Mouse (Mus musculus): ENCODE measurements around the gene Tac4. TPM values are rescaled to one million over a fixed set of nuclear protein-coding genes. Genes with fewer than 3 reads are reported as not detected.

Tac4 gene
- not detected in 2 replicates for polyA plus RNA-seq (2015; fragmentation: Nextera tagmentation; extraction: Ambion mirVana)

DNA sequence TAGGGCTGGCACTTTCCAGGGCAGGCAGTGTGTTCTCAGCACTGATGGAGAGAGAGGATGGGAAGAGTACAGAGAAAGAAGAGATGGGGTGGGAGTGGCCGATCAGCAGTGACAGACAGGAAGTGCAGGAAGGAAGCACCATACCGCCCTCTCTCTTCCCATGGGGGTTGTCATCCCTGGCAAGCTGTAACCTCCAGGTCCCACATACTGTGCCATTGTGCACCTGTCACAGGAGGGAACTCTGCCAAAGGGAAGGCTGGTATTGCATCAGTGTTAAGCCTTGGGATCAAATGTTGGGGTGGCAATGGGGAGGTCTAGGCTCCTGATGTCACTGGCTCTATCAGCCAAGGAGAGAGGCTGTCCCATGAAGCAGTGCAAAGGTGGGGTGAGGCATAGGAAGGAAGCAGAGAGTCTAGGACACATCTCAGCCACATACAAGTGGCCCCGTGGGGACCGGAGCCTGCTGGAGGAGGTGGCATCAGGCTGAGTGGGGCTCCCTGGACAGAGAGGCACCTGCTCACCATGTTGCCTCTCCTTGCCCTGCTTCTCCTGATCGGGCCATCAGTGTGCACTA is at the start of gene Tac4:
Gene Tac4, plus strand, starts transcription at position 352 of the 574 bp plus-strand sequence.
- Histone ChIP-seq H3K9me3 (no peaks in the 10 kb centered on the region), H3K4me2 (no peak within 1 kb of the TSS), H3K27me3 (peaks cover 25% of the 10 kb centered on the region; the same call in 1 of the 2 replicates), H3K36me3 (no peaks in the 10 kb centered on the region), H3K4me3 (no peak within 1 kb of the TSS), H3K9ac (no peak within 1 kb of the TSS), H3K27ac (no peak within 1 kb of the TSS), H3K4me1 (replicated peaks) (peaks cover 28% of the 10 kb centered on the region)
- no peak for ATAC-seq (ENCODE audit: low FRiP score)
- WGBS: 78% methylated on average over 5 of the region's 5 CpGs

GRCm38 (mm10) chr11:95213607-95214006 is 47.7 kb upstream of the Tac4 start:
- ATAC-seq (ENCODE audit: low FRiP score): no peak

GRCm38 (mm10) chr11:95214305-95214704 is 47.0 kb upstream of the Tac4 start:
- H3K36me3 ChIP-seq: no peaks in the 10 kb centered on the region
- H3K27ac ChIP-seq: no peak overlapping the region
- peak overlapping the region; percentile 1; the same call in 1 of the 2 replicates for H3K9ac ChIP-seq
- H3K9me3 ChIP-seq: no peaks in the 10 kb centered on the region
- no peak overlapping the region for H3K4me2 ChIP-seq
- ATAC-seq (ENCODE audit: low FRiP score): no peak; the same call in 1 of the 2 replicates
- no peak overlapping the region for H3K4me3 ChIP-seq
- peaks cover 24% of the 10 kb centered on the region for H3K4me1 ChIP-seq (replicated peaks)
- peaks cover 31% of the 10 kb centered on the region for H3K27me3 ChIP-seq
- WGBS: 6% methylated on average over 5 of the region's 5 CpGs

More at GRCm38 (mm10) chr11:95213607-95214006, 47.7 kb upstream of the Tac4 start:
- no peak overlapping the region for H3K27ac ChIP-seq
- H3K9me3 ChIP-seq: no peaks in the 10 kb centered on the region
- no peak overlapping the region for H3K4me3 ChIP-seq
- peaks cover 32% of the 10 kb centered on the region for H3K27me3 ChIP-seq
- WGBS: 31% methylated on average over 6 of the region's 6 CpGs
- no peak overlapping the region for H3K4me2 ChIP-seq
- H3K9ac ChIP-seq: no peak overlapping the region
- H3K36me3 ChIP-seq: no peaks in the 10 kb centered on the region
- H3K4me1 ChIP-seq (replicated peaks): peaks cover 24% of the 10 kb centered on the region

DNA sequence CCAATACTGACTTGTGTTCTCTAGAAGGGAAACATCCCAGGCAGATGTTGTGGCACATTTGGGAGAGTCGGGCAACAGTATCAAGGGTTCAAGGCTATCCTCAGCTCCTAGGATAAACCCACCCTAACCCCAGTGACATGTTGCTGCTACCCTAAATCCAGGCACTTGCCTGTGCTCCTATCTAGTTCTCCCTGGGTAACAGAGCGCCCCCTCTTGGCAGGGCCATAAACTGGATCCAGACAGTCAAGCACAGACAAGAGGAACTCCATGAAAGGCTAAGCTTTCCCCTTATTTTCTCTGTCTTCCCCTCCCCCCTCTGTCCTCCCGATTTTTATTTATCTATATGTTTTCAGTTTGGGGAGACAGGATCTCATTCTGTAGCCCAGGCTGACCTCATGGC is 45.1 kb upstream of the Tac4 start:
- Histone ChIP-seq H3K27ac (no peak overlapping the region), H3K27me3 (peaks cover 34% of the 10 kb centered on the region), H3K4me3 (no peak overlapping the region), H3K9me3 (no peaks in the 10 kb centered on the region), H3K9ac (no peak overlapping the region), H3K36me3 (no peaks in the 10 kb centered on the region), H3K4me2 (no peak overlapping the region), H3K4me1 (replicated peaks) (peaks cover 13% of the 10 kb centered on the region)
- WGBS: 78% methylated on average over 3 of the region's 3 CpGs
- ATAC-seq (ENCODE audit: low FRiP score): no peak

DNA sequence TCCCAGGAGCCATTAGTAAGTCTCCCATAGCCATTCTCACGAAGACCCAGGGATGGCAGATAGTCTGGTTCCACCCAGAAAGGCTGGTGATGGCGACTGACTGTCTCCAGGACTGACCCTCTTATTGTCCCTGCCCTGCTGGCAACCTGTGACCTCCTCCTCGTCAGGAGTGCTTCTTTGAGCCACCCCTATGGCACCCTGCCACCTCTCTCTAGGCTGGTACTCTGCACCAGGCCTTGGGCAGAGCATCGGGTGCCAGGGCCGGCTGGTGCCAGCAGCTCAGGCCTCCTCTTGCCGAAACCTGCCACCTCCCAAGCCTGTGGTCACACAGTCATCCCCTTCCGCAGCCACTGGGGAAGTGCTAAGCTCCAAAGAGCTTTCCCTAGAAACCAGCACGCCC is 42.2 kb upstream of the Tac4 start:
- WGBS: 52% methylated on average over 8 of the region's 8 CpGs
- Histone ChIP-seq H3K4me2 (no peak overlapping the region), H3K4me3 (no peak overlapping the region), H3K27ac (no peak overlapping the region), H3K9me3 (no peaks in the 10 kb centered on the region), H3K4me1 (replicated peaks) (peaks cover 19% of the 10 kb centered on the region), H3K27me3 (peaks cover 50% of the 10 kb centered on the region), H3K9ac (no peak overlapping the region), H3K36me3 (no peaks in the 10 kb centered on the region)
- no peak for ATAC-seq (ENCODE audit: low FRiP score)

DNA sequence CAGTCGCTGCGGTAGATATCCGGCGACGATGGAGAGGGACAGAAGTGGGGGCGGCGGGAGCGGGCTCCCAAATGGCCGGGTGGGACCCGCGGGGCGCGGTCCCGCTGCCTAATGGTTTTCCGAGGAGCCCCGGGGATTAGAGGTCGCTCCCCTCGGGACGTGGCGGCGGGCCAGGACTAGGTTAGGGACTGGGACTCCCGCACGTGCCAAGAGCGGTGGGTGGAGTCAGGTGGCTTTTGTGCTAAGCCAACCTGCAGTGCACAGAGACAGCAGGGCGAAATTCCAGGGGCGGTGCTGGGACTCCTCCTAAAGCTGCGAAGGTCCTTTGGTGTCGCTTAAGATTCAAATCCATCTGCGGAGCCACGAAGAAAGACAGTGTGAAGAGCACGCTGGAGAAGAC is 37.9 kb upstream of the Tac4 start:
- Histone ChIP-seq H3K36me3 (no peaks in the 10 kb centered on the region), H3K27ac (no peak overlapping the region), H3K27me3 (peaks cover 71% of the 10 kb centered on the region), H3K9ac (peak overlapping the region; percentile 63), H3K4me1 (replicated peaks) (peaks cover 17% of the 10 kb centered on the region), H3K4me3 (peak overlapping the region; percentile 39), H3K9me3 (no peaks in the 10 kb centered on the region), H3K4me2 (peak overlapping the region; percentile 64)
- ATAC-seq (ENCODE audit: low FRiP score): 0 out of 2 replicates have a peak, but pooled peaks have one; percentile 46
- under 1% methylated on average over 31 of the region's 31 CpGs for WGBS

GRCm38 (mm10) chr11:95224124-95224893 is 37.0 kb upstream of the Tac4 start:
- H3K9me3 ChIP-seq: no peaks in the 10 kb centered on the region
- 16% methylated on average over 15 of the region's 15 CpGs for WGBS
- H3K27me3 ChIP-seq: peaks cover 66% of the 10 kb centered on the region
- ATAC-seq (ENCODE audit: low FRiP score): peak; percentile 32; the same call in 1 of the 2 replicates
- peak overlapping the region; percentile 39 for H3K4me3 ChIP-seq
- no peak overlapping the region for H3K27ac ChIP-seq
- peak overlapping the region; percentile 64 for H3K4me2 ChIP-seq
- peak overlapping the region; percentile 63 for H3K9ac ChIP-seq
- H3K4me1 ChIP-seq (replicated peaks): peaks cover 17% of the 10 kb centered on the region
- H3K36me3 ChIP-seq: no peaks in the 10 kb centered on the region

DNA sequence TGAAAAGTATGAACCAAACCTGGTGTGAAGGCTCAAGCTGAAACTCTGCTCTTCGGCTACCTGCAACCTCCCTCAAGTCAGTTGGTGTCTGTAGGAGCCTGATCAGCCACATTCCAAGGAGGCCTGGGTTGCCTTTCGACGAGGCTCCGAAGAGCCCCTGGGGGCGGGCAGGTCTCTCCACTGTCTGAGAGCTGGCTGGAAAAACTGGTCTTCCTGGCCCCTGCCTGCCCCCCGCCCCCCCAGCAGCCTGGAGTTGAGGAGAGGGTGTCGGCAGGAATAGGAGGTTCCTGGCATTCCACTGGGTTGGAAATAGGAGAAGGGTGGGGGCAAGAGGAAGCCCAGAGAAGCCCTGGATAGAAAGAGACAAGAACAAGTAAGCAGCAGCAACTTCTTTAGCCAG is 35.9 kb upstream of the Tac4 start:
- WGBS: 32% methylated on average over 7 of the region's 7 CpGs
- Histone ChIP-seq H3K4me2 (no peak overlapping the region), H3K4me1 (replicated peaks) (peaks cover 17% of the 10 kb centered on the region), H3K27me3 (peaks cover 72% of the 10 kb centered on the region), H3K9ac (no peak overlapping the region), H3K36me3 (no peaks in the 10 kb centered on the region), H3K9me3 (no peaks in the 10 kb centered on the region), H3K4me3 (no peak overlapping the region), H3K27ac (no peak overlapping the region)
- no peak for ATAC-seq (ENCODE audit: low FRiP score)

GRCm38 (mm10) chr11:95227467-95227866 is 33.9 kb upstream of the Tac4 start:
- WGBS: 60% methylated on average over 5 of the region's 5 CpGs
- ATAC-seq (ENCODE audit: low FRiP score): no peak
- H3K27me3 ChIP-seq: peaks cover 65% of the 10 kb centered on the region
- H3K36me3 ChIP-seq: no peaks in the 10 kb centered on the region
- peaks cover 22% of the 10 kb centered on the region for H3K4me1 ChIP-seq (replicated peaks)
- H3K4me3 ChIP-seq: no peak overlapping the region
- H3K9ac ChIP-seq: no peak overlapping the region
- no peaks in the 10 kb centered on the region for H3K9me3 ChIP-seq
- no peak overlapping the region for H3K27ac ChIP-seq
- H3K4me2 ChIP-seq: no peak overlapping the region

- no peak for ATAC-seq (ENCODE audit: low FRiP score)
Observed at GRCm38 (mm10) chr11:95231688-95232328, 29.5 kb upstream of the Tac4 start.

DNA sequence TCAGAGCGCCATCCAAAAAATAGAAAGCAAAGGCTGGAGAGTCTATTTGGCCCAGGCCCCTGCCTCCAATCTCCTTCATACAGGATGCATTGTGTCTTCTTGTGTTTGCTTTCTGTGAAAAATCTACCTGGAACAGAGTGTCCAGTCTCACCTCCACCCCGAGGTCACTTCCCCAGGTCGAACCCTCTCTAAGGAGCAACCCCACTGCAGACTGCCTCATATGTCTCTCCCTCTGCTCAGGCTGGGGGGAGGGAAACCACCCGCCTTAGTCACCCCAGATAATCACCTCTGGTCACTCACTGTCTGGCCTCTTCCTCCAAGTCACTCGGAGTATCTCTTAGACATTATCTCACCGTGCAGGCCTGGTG is 29.0 kb upstream of the Tac4 start:
- Histone ChIP-seq H3K36me3 (no peaks in the 10 kb centered on the region), H3K4me2 (0 out of 2 replicates have a peak overlapping the region, but pooled peaks have one; percentile 44), H3K9ac (no peak overlapping the region), H3K27ac (no peak overlapping the region), H3K4me3 (no peak overlapping the region), H3K9me3 (no peaks in the 10 kb centered on the region), H3K27me3 (peaks cover 37% of the 10 kb centered on the region), H3K4me1 (replicated peaks) (peaks cover 5% of the 10 kb centered on the region)
- 44% methylated on average over 6 of the region's 6 CpGs for WGBS
- no peak for ATAC-seq (ENCODE audit: low FRiP score)

More at GRCm38 (mm10) chr11:95231688-95232328, 29.5 kb upstream of the Tac4 start:
- Histone ChIP-seq H3K36me3 (no peaks in the 10 kb centered on the region), H3K27me3 (peaks cover 40% of the 10 kb centered on the region), H3K4me2 (peak overlapping the region; percentile 44), H3K9me3 (no peaks in the 10 kb centered on the region), H3K9ac (peak overlapping the region; percentile 39; the same call in 1 of the 2 replicates), H3K4me1 (replicated peaks) (peaks cover 5% of the 10 kb centered on the region), H3K4me3 (no peak overlapping the region), H3K27ac (no peak overlapping the region)
- WGBS: 9% methylated on average over 24 of the region's 24 CpGs

DNA sequence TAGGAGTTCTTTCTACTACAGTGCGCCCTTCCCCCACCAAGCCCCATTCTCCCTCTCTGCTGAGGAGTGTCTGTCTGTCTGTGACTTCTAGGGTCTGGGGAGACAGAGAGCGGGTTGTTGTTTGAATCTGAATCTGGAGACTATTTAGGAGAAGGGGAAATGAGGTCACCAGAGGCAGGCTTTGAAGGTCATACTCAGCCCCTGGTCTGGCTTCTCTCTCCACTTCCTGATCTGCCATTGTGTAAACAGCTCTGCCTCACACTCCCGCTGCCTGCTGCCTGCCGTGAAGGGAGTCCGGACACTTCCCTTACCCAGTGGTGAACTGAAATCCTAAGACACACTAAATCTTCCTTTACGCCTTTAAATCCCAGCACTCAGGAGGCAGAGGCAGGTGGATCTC is 22.9 kb upstream of the Tac4 start:
- peaks cover 18% of the 10 kb centered on the region; the same call in 1 of the 2 replicates for H3K27me3 ChIP-seq
- H3K4me1 ChIP-seq (replicated peaks): 0 out of 2 replicates have a peak, but pooled peaks cover 2% of the 10 kb centered on the region
- H3K36me3 ChIP-seq: no peaks in the 10 kb centered on the region
- no peak overlapping the region for H3K9ac ChIP-seq
- no peak for ATAC-seq (ENCODE audit: low FRiP score)
- no peak overlapping the region for H3K27ac ChIP-seq
- H3K4me3 ChIP-seq: no peak overlapping the region
- H3K4me2 ChIP-seq: no peak overlapping the region
- 74% methylated on average over 6 of the region's 6 CpGs for WGBS
- H3K9me3 ChIP-seq: no peaks in the 10 kb centered on the region
